Mouse (Mus musculus): Measurements from ENCODE around the gene Spats2. TPM values are rescaled to one million over a fixed set of nuclear protein-coding genes. Genes with fewer than 3 reads are reported as not detected.
"Not testable (repeated sequence)": the region's sequence is repeated elsewhere in the genome, so short reads cannot be mapped to it uniquely, and the experiment has no call there.

Spats2 gene
- polyA plus RNA-seq, 1 experiment: 41.7 TPM

DNA sequence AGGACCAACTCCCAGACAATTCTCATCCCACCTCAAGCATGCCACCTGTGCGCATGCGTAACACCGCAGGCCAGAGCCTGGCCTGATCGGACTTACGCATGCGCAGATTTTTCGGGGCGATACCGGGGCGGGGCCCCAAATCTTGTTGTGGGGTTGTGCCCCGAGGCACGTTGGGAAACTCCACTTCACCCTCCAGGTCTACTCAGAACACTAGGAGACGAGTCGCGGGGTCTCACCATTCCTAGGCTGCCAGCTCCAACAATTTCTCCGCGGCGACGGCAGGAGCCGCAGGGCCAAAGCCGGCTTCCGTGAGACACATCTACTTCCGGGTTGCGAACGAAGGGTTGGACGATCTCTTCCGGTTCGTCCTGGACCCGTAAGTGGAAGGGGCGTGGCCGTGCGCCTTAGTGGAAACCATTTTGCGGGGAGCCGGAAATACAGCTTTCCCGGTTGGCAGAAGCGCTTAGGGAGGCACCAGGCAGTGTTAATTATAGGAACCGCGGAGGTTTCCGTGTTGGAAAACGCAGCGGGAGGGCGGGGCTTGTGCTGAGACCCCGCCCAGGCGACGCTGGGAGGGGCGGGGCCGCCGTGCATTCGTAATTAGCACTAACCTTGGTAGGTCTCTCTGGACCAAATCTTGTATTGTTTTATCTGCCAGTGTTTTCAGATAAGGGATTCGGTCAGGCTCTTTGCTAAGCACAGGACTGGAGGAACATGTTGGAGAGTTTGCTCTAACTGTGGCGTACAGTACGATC is 126.1 kb downstream of the Spats2 start, which contains the start of gene Mcrs1:
Mcrs1 (minus strand) TSS at position 336 of the 755 bp plus-strand sequence.
- TF ChIP-seq POLR2A (IDR thresholded peaks at IDR 0.05; ENCODE audit: low read depth, low read length) (peak; percentile 8; the same call in 1 of the 2 replicates), CTCF (IDR thresholded peaks at IDR 0.05; ENCODE audit: borderline replicate concordance, insufficient read depth, low read length) (no peak)
- Histone ChIP-seq H3K4me1 (ENCODE audit: control insufficient read depth, insufficient read depth, low read length) (peaks cover 5% of the 10 kb centered on the region), H3K4me3 (ENCODE audit: insufficient read depth, low read length) (peak within 1 kb of the TSS; percentile 75), H3K27ac (ENCODE audit: insufficient read depth, low read length) (peak within 1 kb of the TSS; percentile 96)

DNA sequence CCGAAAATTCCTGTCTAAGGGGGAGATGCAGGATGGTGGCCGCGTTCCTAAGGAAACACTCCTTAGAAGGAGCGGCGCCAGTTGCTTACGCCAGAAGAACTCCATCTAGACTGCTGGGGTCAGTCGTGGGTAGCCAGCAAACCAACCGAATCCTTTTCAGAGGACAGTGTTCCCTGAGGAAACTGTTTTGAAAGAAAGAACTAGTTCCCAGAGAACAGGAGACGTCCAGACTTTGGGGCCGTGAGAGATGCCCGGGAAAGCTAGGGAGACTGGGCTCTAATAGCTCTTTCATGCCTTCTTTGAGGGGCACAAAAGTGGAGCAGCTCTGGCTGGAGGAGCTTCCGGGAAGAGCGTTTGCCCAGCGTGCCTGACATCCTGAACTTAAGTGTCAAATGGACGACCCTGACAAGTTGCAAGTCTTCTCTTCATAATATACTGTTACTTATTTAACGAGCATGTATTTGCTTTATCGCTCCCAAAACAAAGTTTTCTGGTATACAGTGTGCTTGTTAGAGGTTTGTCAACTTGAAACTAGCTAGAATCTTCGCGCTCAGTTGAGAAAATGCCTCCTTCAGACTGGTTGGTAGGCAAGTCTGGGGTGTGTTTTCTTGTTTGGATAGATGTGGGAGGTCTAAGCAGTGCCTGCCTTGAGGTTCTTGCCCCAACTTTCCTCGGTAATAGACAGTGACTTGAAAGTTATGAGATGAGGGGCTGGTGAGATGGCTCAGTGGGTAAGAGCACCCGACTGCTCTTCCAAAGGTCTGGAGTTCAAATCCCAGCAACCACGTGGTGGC is 126.9 kb downstream of the Spats2 start:
- peak overlapping the region; percentile 96 for H3K27ac ChIP-seq (ENCODE audit: insufficient read depth, low read length)
- peak overlapping the region; percentile 75 for H3K4me3 ChIP-seq (ENCODE audit: insufficient read depth, low read length)
- TF ChIP-seq POLR2A (IDR thresholded peaks at IDR 0.05; ENCODE audit: low read depth, low read length) (peak; percentile 56; the same call in 1 of the 2 replicates), CTCF (IDR thresholded peaks at IDR 0.05; ENCODE audit: borderline replicate concordance, insufficient read depth, low read length) (no peak)
- H3K4me1 ChIP-seq (ENCODE audit: control insufficient read depth, insufficient read depth, low read length): peaks cover 5% of the 10 kb centered on the region

DNA sequence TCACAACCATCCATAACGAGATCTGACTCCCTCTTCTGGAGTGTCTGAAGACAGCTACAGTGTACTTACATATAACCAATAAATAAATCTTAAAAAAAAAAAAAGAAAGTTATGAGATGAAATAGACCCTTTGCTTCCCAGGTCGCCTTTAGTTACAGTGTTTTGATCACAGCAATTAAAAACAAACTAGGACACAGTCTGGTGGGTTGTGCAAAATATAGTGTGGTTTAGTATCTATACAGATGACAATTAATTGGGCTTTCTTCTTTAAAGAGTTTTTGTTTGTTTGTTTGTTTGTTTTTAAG is 127.4 kb downstream of the Spats2 start:
- not testable (repeated sequence) for H3K4me1 ChIP-seq (ENCODE audit: control insufficient read depth, insufficient read depth, low read length)
- peak overlapping the region; percentile 96; the same call in 1 of the 2 replicates for H3K27ac ChIP-seq (ENCODE audit: insufficient read depth, low read length)
- peak overlapping the region; percentile 75 for H3K4me3 ChIP-seq (ENCODE audit: insufficient read depth, low read length)

DNA sequence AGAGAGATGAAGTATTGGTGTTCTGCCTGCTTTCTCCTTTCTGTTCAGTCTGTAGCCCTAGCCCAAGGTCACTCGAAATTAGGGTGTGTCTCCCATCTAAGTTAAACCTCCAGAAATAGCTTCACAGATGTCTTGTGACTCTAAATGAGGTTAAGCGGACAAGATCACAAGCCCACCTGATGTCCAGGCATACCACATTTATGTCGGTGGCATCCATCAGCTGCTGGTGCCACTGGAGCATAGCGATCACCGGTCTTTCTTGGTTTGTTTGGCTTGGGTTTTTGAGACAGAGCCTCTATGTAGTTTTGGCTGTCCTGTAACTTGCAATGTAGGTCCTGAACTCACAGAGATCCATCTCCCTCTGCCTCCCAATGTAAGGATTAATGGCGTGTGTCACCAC is 128.1 kb downstream of the Spats2 start:
- Histone ChIP-seq H3K4me3 (ENCODE audit: insufficient read depth, low read length) (no peak overlapping the region), H3K4me1 (ENCODE audit: control insufficient read depth, insufficient read depth, low read length) (peaks cover 5% of the 10 kb centered on the region), H3K27ac (ENCODE audit: insufficient read depth, low read length) (no peak overlapping the region)
- TF ChIP-seq POLR2A (IDR thresholded peaks at IDR 0.05; ENCODE audit: low read depth, low read length) (no peak), CTCF (IDR thresholded peaks at IDR 0.05; ENCODE audit: borderline replicate concordance, insufficient read depth, low read length) (no peak)

DNA sequence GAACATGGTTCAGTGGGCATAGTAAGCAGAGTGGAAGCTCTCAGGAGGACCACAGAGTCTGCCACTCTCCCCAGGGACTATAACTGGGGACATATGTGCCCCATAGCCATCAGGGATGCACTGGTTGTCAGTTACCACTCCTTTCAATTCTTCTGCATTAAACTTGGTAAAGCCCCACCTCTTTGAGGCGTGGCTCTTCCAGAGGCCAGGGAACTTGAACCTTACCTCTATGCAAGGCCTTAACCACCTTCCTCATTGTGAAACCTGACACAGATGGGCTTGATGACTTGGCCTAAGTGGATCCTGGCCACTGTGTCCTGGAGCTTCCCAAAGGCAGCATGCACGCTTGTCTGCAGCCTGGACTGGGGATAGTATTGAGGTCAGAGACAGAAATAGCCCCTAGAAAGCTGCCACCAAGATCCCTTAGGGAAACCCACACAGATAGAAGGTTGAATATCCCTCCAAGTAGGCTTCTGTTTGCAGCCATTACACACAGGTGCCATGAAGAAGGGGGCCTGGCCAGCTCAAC is 128.8 kb downstream of the Spats2 start:
- peaks cover 5% of the 10 kb centered on the region for H3K4me1 ChIP-seq (ENCODE audit: control insufficient read depth, insufficient read depth, low read length)
- no peak for TF ChIP-seq POLR2A (IDR thresholded peaks at IDR 0.05; ENCODE audit: low read depth, low read length)
- no peak for TF ChIP-seq CTCF (IDR thresholded peaks at IDR 0.05; ENCODE audit: borderline replicate concordance, insufficient read depth, low read length)
- H3K27ac ChIP-seq (ENCODE audit: insufficient read depth, low read length): no peak overlapping the region
- H3K4me3 ChIP-seq (ENCODE audit: insufficient read depth, low read length): no peak overlapping the region

DNA sequence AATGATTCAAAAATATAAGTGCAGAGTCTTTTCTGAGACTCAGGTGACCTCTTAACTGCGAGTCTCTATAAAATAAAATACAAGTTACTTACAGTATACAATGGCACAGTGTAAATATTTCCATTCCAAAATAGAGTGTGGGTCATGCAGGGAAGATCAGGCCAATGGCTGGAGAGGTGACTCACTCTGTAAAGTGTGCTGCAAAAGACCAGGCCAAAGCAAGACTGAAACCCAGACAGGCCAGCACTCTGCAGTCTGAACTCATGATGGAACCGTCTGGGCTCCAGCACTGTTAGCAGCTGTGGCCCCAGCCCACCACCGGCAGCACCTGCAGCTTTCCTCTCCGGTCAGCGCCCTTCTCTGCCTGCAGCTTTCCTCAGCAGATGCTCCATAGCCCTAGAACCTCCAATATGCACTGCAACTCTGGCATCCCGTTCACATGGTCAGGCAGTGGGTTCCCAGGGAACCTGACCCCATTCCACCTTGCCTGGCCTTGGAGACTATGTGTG is 129.6 kb downstream of the Spats2 start:
- Histone ChIP-seq H3K4me3 (ENCODE audit: insufficient read depth, low read length) (no peak overlapping the region), H3K4me1 (ENCODE audit: control insufficient read depth, insufficient read depth, low read length) (peaks cover 5% of the 10 kb centered on the region), H3K27ac (ENCODE audit: insufficient read depth, low read length) (no peak overlapping the region)
- TF ChIP-seq CTCF (IDR thresholded peaks at IDR 0.05; ENCODE audit: borderline replicate concordance, insufficient read depth, low read length) (no peak), POLR2A (IDR thresholded peaks at IDR 0.05; ENCODE audit: low read depth, low read length) (no peak)

DNA sequence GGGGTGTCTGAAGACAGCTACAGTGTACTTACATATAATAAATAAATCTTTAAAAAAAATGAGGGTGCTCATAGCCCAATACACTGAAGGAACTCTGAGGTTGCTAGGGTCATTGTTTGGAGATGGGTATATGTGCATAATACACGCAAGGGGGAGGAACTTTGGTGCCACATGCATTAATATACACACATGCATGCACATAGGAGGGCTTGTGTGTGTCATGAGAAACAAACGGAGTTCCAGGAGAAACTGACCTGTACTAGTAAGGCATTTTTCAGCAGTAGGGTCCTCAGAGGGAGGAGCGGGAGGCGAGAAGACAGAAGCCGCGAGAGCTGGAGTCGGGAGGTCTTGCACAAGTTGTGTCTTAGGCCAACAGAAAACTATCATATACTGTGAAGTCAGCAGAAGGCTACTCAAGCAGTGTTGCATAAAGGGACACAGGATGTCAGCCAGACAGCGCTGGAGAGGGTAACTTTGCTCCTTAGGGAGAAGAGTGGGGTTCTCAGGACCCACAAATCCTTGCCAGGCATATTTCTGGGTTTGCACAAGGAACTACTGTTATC is 133.5 kb downstream of the Spats2 start:
- no peak overlapping the region for H3K27ac ChIP-seq (ENCODE audit: insufficient read depth, low read length)
- H3K4me3 ChIP-seq (ENCODE audit: insufficient read depth, low read length): no peak overlapping the region
- TF ChIP-seq POLR2A (IDR thresholded peaks at IDR 0.05; ENCODE audit: low read depth, low read length): no peak
- TF ChIP-seq CTCF (IDR thresholded peaks at IDR 0.05; ENCODE audit: borderline replicate concordance, insufficient read depth, low read length): no peak
- H3K4me1 ChIP-seq (ENCODE audit: control insufficient read depth, insufficient read depth, low read length): no peaks in the 10 kb centered on the region

DNA sequence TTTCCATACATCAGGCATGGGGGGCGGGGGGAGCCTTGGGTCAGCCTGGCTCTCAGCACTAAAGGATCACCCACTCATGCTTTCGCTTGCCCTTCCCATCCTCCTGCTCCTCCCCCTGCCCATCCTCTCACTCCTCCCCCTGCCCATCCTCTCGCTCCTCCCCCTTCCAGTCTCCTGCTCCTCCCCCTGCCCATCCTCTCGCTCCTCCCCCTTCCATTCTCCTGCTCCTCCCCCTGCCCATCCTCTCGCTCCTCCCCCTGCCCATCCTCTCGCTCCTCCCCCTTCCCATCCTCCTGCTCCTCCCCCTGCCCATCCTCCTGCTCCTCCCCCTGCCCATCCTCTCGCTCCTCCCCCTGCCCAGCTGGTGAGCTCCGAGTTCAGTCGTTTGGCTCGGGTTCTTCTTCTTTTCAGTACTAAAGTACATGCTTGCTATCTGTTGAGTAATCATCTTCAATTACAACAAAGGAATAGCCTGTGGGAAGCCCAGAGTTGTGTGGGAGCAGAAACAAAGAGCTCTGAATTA is 134.1 kb downstream of the Spats2 start:
- TF ChIP-seq POLR2A (IDR thresholded peaks at IDR 0.05; ENCODE audit: low read depth, low read length) (peak; percentile 51), CTCF (IDR thresholded peaks at IDR 0.05; ENCODE audit: borderline replicate concordance, insufficient read depth, low read length) (no peak)
- Histone ChIP-seq H3K4me3 (ENCODE audit: insufficient read depth, low read length) (no peak overlapping the region; the same call in 1 of the 2 replicates), H3K27ac (ENCODE audit: insufficient read depth, low read length) (peak overlapping the region; percentile 12; the same call in 1 of the 2 replicates), H3K4me1 (ENCODE audit: control insufficient read depth, insufficient read depth, low read length) (no peaks in the 10 kb centered on the region)

DNA sequence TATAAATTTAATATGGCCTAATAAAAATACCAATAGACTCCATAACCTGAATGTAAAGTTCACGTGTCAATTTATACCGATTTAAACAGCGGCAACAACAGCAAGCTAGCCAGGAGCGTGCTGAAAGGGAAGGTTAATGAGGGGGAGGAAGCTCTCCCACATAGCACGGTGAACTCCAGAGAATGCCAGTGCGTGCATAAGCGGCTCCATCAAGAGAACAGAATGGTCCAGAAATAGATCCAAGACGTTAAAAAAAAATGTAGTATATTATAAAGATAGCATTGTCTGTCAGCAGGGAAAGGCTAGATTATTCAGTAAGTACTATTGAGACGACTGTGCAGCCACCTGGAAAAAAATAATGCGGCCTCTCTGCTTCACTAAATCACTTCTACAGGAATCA is 137.0 kb downstream of the Spats2 start:
- Histone ChIP-seq H3K27ac (ENCODE audit: insufficient read depth, low read length) (no peak overlapping the region), H3K4me1 (ENCODE audit: control insufficient read depth, insufficient read depth, low read length) (no peaks in the 10 kb centered on the region), H3K4me3 (ENCODE audit: insufficient read depth, low read length) (no peak overlapping the region)
- no peak for TF ChIP-seq POLR2A (IDR thresholded peaks at IDR 0.05; ENCODE audit: low read depth, low read length)
- TF ChIP-seq CTCF (IDR thresholded peaks at IDR 0.05; ENCODE audit: borderline replicate concordance, insufficient read depth, low read length): no peak

Other genes with a start within 250 kb of the Spats2 start
- 6.0 and 7.8 TPM in 2 replicates for gene Rhebl1, start 231.4 kb upstream of the Spats2 start, polyA plus RNA-seq (2011; ENCODE audit: insufficient read length, low read depth, missing spikeins)
- 0.14 and 0.27 TPM in 2 replicates for gene Dhh, start 227.4 kb upstream of the Spats2 start, polyA plus RNA-seq (2011; ENCODE audit: insufficient read length, low read depth, missing spikeins)
- 11.3 and 14.7 TPM in 2 replicates for gene Lmbr1l, start 207.7 kb upstream of the Spats2 start, polyA plus RNA-seq (2011; ENCODE audit: insufficient read length, low read depth, missing spikeins)
- 3,138 and 3,689 TPM in 2 replicates for gene Tuba1b, start 191.4 kb upstream of the Spats2 start, polyA plus RNA-seq (2011; ENCODE audit: insufficient read length, low read depth, missing spikeins)
- gene Gm49450, start 172.4 kb upstream of the Spats2 start, polyA plus RNA-seq (2011; ENCODE audit: insufficient read length, low read depth, missing spikeins): 333 and 559 TPM in 2 replicates
- gene Tuba1a, start 172.2 kb upstream of the Spats2 start, polyA plus RNA-seq (2011; ENCODE audit: insufficient read length, low read depth, missing spikeins): 1,082 and 1,134 TPM in 2 replicates
- 171 and 395 TPM in 2 replicates for gene Tuba1c, start 96.0 kb upstream of the Spats2 start, polyA plus RNA-seq (2011; ENCODE audit: insufficient read length, low read depth, missing spikeins)
- 0.60 TPM in 1 of 2 replicates, not detected in the other for gene Prph, start 70.7 kb upstream of the Spats2 start, polyA plus RNA-seq (2011; ENCODE audit: insufficient read length, low read depth, missing spikeins)
- gene Troap, start 51.3 kb upstream of the Spats2 start, polyA plus RNA-seq (2011; ENCODE audit: insufficient read length, low read depth, missing spikeins): 12.2 and 19.9 TPM in 2 replicates
- gene C1ql4, start 38.1 kb upstream of the Spats2 start, polyA plus RNA-seq (2011; ENCODE audit: insufficient read length, low read depth, missing spikeins): not detected in 2 replicates
- not detected in 2 replicates for gene Dnajc22, start 32.7 kb upstream of the Spats2 start, polyA plus RNA-seq (2011; ENCODE audit: insufficient read length, low read depth, missing spikeins)
- 0.40 TPM in 1 of 2 replicates, not detected in the other for gene Kcnh3, start 98.9 kb downstream of the Spats2 start, polyA plus RNA-seq (2011; ENCODE audit: insufficient read length, low read depth, missing spikeins)
- gene Mcrs1, start 126.0 kb downstream of the Spats2 start, polyA plus RNA-seq (2011; ENCODE audit: insufficient read length, low read depth, missing spikeins): 24.7 and 37.2 TPM in 2 replicates
- 24.4 and 25.7 TPM in 2 replicates for gene Prpf40b, start 169.2 kb downstream of the Spats2 start, polyA plus RNA-seq (2011; ENCODE audit: insufficient read length, low read depth, missing spikeins)
- not detected in 2 replicates for gene Fam186b, start 170.0 kb downstream of the Spats2 start, polyA plus RNA-seq (2011; ENCODE audit: insufficient read length, low read depth, missing spikeins)
- gene Fmnl3, start 244.6 kb downstream of the Spats2 start, polyA plus RNA-seq (2011; ENCODE audit: insufficient read length, low read depth, missing spikeins): 49.5 and 51.2 TPM in 2 replicates